Mouse (Mus musculus) C2C12 (cell line): Measurements from ENCODE around the gene Idua.

Source experiments
- CEBPB ChIP-seq: IDR thresholded peaks from one replicate; pipeline ENCODE4 v1.6.1; 2011; ENCODE audit warnings: low read depth, mild to moderate bottlenecking, control low read depth, moderate library complexity
- CTCF ChIP-seq: IDR thresholded peaks from one replicate; pipeline ENCODE4 v1.5.1; 2011; ENCODE audit not compliant: control insufficient read depth, insufficient read depth, insufficient read length
- MAX ChIP-seq: IDR thresholded peaks from one replicate; pipeline ENCODE4 v1.6.1; 2011; ENCODE audit warnings: mild to moderate bottlenecking, control low read depth
- MYOD1 ChIP-seq: IDR thresholded peaks from one replicate; pipeline ENCODE4 v1.6.1; 2011; ENCODE audit warnings: low read depth; ENCODE audit not compliant: control insufficient read depth, insufficient read length
- MYOG ChIP-seq: IDR thresholded peaks from one replicate; pipeline ENCODE4 v1.6.1; 2011; ENCODE audit not compliant: control insufficient read depth, insufficient read length; ENCODE audit errors: extremely low read depth
- USF1 ChIP-seq: IDR thresholded peaks from one replicate; pipeline ENCODE4 v1.6.1; 2011; ENCODE audit warnings: low read depth, mild to moderate bottlenecking, control low read depth, moderate library complexity

DNA sequence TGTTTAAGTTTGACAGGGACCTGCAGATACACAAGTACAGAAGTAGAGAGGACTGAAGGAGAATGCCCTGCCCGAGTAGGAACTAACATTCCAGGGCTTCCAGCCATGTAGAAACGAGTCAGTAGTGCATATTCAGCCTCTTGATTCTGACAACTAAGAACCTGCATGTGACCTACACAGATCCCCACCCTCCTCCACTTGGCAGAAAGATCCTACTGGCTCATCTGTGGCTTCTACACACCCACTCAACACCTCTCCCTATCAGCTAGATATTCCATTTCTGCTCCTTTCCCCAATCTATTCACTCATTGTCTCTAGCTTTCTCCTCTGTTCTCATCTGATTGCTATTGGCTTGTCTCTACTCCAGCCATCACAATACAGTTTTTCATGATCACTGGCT is 38.3 kb upstream of the Idua start:
- TF ChIP-seq CTCF (no peak), MAX (no peak), CEBPB (no peak), USF1 (no peak), MYOD1 (no peak), MYOG (no peak)
